Mouse (Mus musculus) myocyte (in vitro differentiated cells): Measurements from ENCODE around the gene Sun2. TPM values are rescaled to one million over a fixed set of nuclear protein-coding genes. Genes with fewer than 3 reads are reported as not detected.

Experiments
- H3K27me3 ChIP-seq: one replicate; pipeline ENCODE4 v1.6.1; 2011; ENCODE audit not compliant: control insufficient read depth, insufficient read depth, insufficient read length
- H3K36me3 ChIP-seq: one replicate; pipeline ENCODE4 v1.6.1; 2011; ENCODE audit not compliant: control insufficient read depth, insufficient read depth
- H3K4me2 ChIP-seq: one replicate; pipeline ENCODE4 v1.6.1; 2011; ENCODE audit warnings: low read depth, control low read depth
- H3K4me3 ChIP-seq: one replicate; pipeline ENCODE4 v1.5.1; 2011; ENCODE audit warnings: mild to moderate bottlenecking, control low read depth, moderate library complexity
- H3K79me2 ChIP-seq: one replicate; pipeline ENCODE4 v1.6.1; 2011; ENCODE audit not compliant: control insufficient read depth, insufficient read depth
- H3ac ChIP-seq: one replicate; pipeline ENCODE4 v1.6.1; 2011; ENCODE audit not compliant: control insufficient read depth, insufficient read length
- CEBPB ChIP-seq: IDR thresholded peaks from 2 replicates; pipeline ENCODE4 v1.6.1; 2011; ENCODE audit warnings: mild to moderate bottlenecking, moderate library complexity; ENCODE audit not compliant: poor library complexity, insufficient read depth, severe bottlenecking
- E2F4 ChIP-seq: IDR thresholded peaks from one replicate; pipeline ENCODE4 v1.6.1; 2011; ENCODE audit warnings: mild to moderate bottlenecking, control low read depth, moderate library complexity; ENCODE audit not compliant: insufficient read depth
- MAX ChIP-seq: IDR thresholded peaks from one replicate; pipeline ENCODE4 v1.6.1; 2011; ENCODE audit warnings: low read depth, mild to moderate bottlenecking, control low read depth
- MYOD1 ChIP-seq, 3 experiments: IDR thresholded peaks; one replicate each; pipeline ENCODE4 v1.6.1; 2011; ENCODE audit warnings: control low read depth in 2 of 3, low read depth in 2 of 3, mild to moderate bottlenecking in 2 of 3, moderate library complexity in 1 of 3; ENCODE audit not compliant: insufficient read length in 2 of 3, control insufficient read depth in 1 of 3
- MYOG ChIP-seq, 3 experiments: IDR thresholded peaks; one replicate each; pipeline ENCODE4 v1.6.1; 2011; ENCODE audit warnings: control low read depth in 2 of 3, low read depth in 2 of 3, mild to moderate bottlenecking in 2 of 3; ENCODE audit not compliant: insufficient read length in 2 of 3, control insufficient read depth in 1 of 3, insufficient read depth in 1 of 3
- POLR2A ChIP-seq: IDR thresholded peaks from one replicate; pipeline ENCODE4 v1.6.1; 2011; ENCODE audit warnings: low read depth, mild to moderate bottlenecking, control low read depth, moderate library complexity; ENCODE audit not compliant: insufficient read length
- POLR2AphosphoS2 ChIP-seq: IDR thresholded peaks from one replicate; pipeline ENCODE4 v1.6.1; 2011; ENCODE audit warnings: low read depth, control low read depth; ENCODE audit not compliant: insufficient read length
- REST ChIP-seq: IDR thresholded peaks from one replicate; pipeline ENCODE4 v1.6.1; 2011; ENCODE audit warnings: mild to moderate bottlenecking, control low read depth, moderate library complexity; ENCODE audit not compliant: insufficient read depth, insufficient read length
- SRF ChIP-seq: IDR thresholded peaks from one replicate; pipeline ENCODE4 v1.6.1; 2011; ENCODE audit warnings: low read depth; ENCODE audit not compliant: control insufficient read depth, insufficient read length
- TCF12 ChIP-seq: IDR thresholded peaks from one replicate; pipeline ENCODE4 v1.6.1; 2011; ENCODE audit warnings: mild to moderate bottlenecking, control low read depth; ENCODE audit not compliant: poor library complexity, insufficient read depth, severe bottlenecking
- TCF3 ChIP-seq: IDR thresholded peaks from one replicate; pipeline ENCODE4 v1.6.1; 2011; ENCODE audit warnings: low read depth, control low read depth; ENCODE audit not compliant: insufficient read length
- USF1 ChIP-seq: IDR thresholded peaks from one replicate; pipeline ENCODE4 v1.6.1; 2011; ENCODE audit warnings: low read depth, mild to moderate bottlenecking, control low read depth, moderate library complexity
- polyA plus RNA-seq: library from polyadenylated mRNA; unstranded; fragments of >200 nt; fragmentation: generic; extraction: Trizol; gene quantifications from one replicate; pipeline ENCODE4 v1.2.1, GENCODE M21; 2012; ENCODE audit warnings: missing spikeins

Gene Sun2
- polyA plus RNA-seq, 1 experiment = 78.0 TPM

DNA sequence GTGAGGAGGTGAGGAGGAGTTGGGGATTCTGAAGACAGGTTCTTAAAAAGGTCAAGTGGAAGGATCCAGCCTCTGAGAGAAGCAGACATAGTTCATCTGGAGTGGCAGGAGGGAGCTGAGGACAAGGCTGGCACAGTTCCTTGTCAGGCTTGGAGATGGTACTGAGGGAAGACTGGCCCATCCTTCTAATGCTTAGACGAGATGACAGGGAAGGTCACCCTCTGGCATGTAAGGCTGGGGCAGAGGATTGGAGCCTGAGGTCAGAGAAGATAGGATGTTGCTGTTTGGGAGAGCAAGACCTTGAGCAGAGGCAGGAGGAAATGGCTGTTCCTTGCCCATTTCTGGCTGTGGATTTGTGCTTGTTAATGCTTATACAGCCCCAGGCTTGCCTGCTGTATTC is 42.7 kb upstream of the Sun2 start:
- no peak overlapping the region for H3K4me2 ChIP-seq
- H3K4me3 ChIP-seq = no peak overlapping the region
- H3K36me3 ChIP-seq = no peaks in the 10 kb centered on the region
- H3K79me2 ChIP-seq = no peaks in the 10 kb centered on the region
- no peak overlapping the region for H3ac ChIP-seq
- TF ChIP-seq MAX = no peak
- TF ChIP-seq TCF12 = no peak
- TF ChIP-seq USF1 = no peak
- no peak for TF ChIP-seq SRF
- TF ChIP-seq TCF3 = no peak
- no peak for TF ChIP-seq POLR2AphosphoS2
- TF ChIP-seq E2F4 = no peak
- TF ChIP-seq POLR2A = no peak
- no peak for TF ChIP-seq MYOG (IDR thresholded peaks at IDR 0.05; ENCODE audit: control insufficient read depth in 1 of 3, insufficient read depth in 1 of 3, insufficient read length in 2 of 3, low read depth in 2 of 3)
- H3K27me3 ChIP-seq = peaks cover 12% of the 10 kb centered on the region

DNA sequence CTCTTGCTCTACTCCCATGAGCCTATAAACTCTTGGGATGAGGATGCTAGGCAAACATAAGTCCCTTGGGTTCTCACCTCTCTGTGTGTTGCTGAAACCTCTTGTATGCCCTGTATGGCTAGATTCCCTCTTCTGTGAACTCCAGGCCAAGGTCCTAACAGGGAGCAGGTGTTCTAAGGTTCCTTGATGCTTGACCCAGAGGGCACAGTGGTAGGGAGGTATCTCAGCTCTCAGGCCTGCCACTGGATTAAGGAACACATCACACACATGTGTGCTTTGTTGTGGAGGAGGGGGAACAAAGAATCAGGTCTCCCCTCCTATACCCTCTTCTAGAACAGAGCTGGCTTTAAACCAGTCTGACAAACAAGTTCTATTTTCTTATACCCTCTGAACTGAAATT is 35.4 kb upstream of the Sun2 start, which contains the start of gene Dnal4:
Gene Dnal4 (minus strand): TSS at position 101 of the 400 bp plus-strand sequence.
- Histone ChIP-seq H3ac (no peak within 1 kb of the TSS), H3K4me2 (no peak within 1 kb of the TSS), H3K4me3 (no peak within 1 kb of the TSS), H3K27me3 (peaks cover 12% of the 10 kb centered on the region), H3K79me2 (peaks cover 6% of the 10 kb centered on the region), H3K36me3 (no peaks in the 10 kb centered on the region)
- no peak for TF ChIP-seq TCF12
- no peak for TF ChIP-seq MYOG (IDR thresholded peaks at IDR 0.05; ENCODE audit: control insufficient read depth in 1 of 3, insufficient read depth in 1 of 3, insufficient read length in 2 of 3, low read depth in 2 of 3)
- no peak for TF ChIP-seq REST

DNA sequence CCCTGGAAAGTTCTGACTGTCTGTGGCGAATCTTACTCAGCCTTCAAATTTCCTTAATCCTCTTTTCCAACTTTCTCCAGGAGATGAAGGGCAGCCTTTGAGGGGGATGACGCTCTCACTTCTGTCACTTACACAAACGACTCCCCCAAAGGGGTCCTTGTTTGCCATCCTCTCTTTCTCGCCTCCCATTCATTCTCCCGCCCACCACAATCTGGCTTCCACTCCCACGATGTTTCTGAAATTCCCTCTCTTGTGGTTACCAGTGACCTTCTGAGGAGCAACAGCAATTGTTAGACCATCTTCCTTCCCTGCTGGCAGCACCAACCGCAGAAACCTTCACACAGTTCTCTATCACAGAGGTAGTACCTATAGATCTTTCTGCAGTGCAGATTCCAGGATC is 33.3 kb upstream of the Sun2 start:
- H3K36me3 ChIP-seq = no peaks in the 10 kb centered on the region
- no peak overlapping the region for H3K4me3 ChIP-seq
- H3K27me3 ChIP-seq = no peaks in the 10 kb centered on the region
- H3ac ChIP-seq = no peak overlapping the region
- peaks cover 10% of the 10 kb centered on the region for H3K79me2 ChIP-seq
- H3K4me2 ChIP-seq = no peak overlapping the region
- TF ChIP-seq MYOD1 (IDR thresholded peaks at IDR 0.05; ENCODE audit: control insufficient read depth in 1 of 3, insufficient read length in 2 of 3, low read depth in 2 of 3) = no peak
- TF ChIP-seq POLR2AphosphoS2 = no peak
- TF ChIP-seq TCF3 = no peak
- no peak for TF ChIP-seq TCF12
- no peak for TF ChIP-seq MAX
- TF ChIP-seq SRF = no peak
- no peak for TF ChIP-seq E2F4
- TF ChIP-seq REST = no peak
- no peak for TF ChIP-seq CEBPB
- no peak for TF ChIP-seq POLR2A
- TF ChIP-seq MYOG (IDR thresholded peaks at IDR 0.05; ENCODE audit: control insufficient read depth in 1 of 3, insufficient read depth in 1 of 3, insufficient read length in 2 of 3, low read depth in 2 of 3) = no peak
- TF ChIP-seq USF1 = no peak

DNA sequence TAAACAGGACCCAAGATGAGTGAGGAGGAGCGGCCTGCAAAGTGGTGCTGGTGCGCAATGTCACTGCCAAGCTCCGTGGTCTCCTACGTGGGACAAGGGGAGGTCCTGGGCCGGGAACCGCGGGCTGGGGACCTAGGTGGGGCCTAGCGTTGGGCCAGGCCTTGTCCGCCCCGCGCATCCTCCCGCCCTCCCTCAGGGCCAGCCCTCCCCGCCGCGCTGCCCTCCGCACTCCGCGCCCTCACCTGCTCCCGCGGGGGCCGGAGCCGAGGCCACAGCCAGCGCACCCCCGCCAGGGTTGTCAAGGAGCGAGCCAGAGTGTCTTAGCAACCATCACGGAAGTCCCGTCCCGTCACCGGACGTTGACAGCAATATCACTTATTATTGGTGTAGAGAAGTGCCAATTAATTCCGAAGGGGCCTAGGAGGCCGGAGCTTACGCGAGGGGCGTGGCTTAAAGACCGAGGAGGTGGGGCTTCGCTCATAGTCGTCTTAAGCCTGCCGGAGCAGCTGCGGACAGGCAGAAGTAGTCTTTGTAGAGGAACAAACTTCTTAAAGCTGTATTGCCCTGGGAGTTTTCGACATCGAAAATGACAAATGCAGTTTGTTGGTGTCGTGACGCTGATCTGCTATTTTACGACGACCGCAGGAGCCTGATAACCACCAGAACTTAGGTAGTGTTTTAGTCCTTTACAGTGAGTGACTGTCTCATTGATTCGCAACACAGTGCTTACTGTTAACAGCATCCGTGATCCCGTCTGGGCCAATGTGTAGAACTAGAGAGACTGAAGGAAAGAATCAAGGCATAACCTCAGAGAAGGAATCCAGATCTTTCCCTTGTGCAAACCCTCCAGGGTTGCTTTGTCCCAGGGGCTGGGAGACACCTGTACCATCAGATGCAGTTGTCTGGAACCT is 32.0 kb upstream of the Sun2 start:
- TF ChIP-seq TCF3 (peak; percentile 11), POLR2AphosphoS2 (peak; percentile 74), E2F4 (no peak), MYOD1 (IDR thresholded peaks at IDR 0.05; ENCODE audit: control insufficient read depth in 1 of 3, insufficient read length in 2 of 3, low read depth in 2 of 3) (peak in 2 of 3 experiments; percentile 1 to 71), SRF (no peak), MAX (peak; percentile 40), MYOG (IDR thresholded peaks at IDR 0.05; ENCODE audit: control insufficient read depth in 1 of 3, insufficient read depth in 1 of 3, insufficient read length in 2 of 3, low read depth in 2 of 3) (peak; percentile 17 to 52 (median 28)), POLR2A (peak; percentile 71), REST (no peak)
- peaks cover 19% of the 10 kb centered on the region for H3K79me2 ChIP-seq
- no peaks in the 10 kb centered on the region for H3K36me3 ChIP-seq
- peak overlapping the region; percentile 97 for H3K4me2 ChIP-seq
- H3ac ChIP-seq = peak overlapping the region; percentile 60
- H3K27me3 ChIP-seq = no peaks in the 10 kb centered on the region
- peak overlapping the region; percentile 50 for H3K4me3 ChIP-seq

DNA sequence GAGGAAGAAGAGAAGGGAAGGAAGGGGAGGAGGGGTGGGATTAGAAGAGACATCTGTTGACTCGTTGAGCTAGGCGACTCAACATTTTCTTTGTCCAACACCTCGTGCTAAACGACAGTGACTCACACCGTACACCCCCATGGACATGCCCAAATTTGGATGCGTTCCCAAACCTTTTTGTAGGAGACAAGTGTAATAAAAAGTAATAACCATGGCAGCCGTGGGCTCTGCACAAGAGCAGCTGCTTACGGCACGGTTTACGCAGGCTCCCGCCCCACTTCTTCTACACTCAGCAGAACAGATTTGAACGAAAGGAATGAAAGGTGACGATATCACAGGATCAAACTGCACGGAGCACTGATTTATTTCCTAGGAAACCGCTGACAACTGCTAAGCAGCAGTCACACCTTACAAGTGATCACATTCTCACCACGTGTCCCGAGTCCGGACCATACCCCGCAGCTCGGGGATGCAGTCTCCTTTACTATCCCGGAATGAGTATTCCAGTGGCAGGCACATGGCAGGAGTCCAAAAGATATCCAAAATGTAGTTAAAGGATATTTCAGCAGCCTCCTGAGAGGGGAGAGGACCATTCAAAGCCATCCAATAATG is 28.4 kb upstream of the Sun2 start:
- Histone ChIP-seq H3K4me2 (peak overlapping the region; percentile 59), H3ac (no peak overlapping the region), H3K27me3 (no peaks in the 10 kb centered on the region), H3K4me3 (no peak overlapping the region), H3K36me3 (no peaks in the 10 kb centered on the region), H3K79me2 (peaks cover 27% of the 10 kb centered on the region)
- TF ChIP-seq SRF (peak; percentile 89), POLR2A (no peak), CEBPB (0 out of 2 replicates have a peak, but pooled peaks have one; percentile 4), USF1 (no peak), E2F4 (no peak)
